Mouse (Mus musculus) layer of hippocampus, adult 9-10 months (tissue): Measurements from ENCODE around the gene Faim.

Experiments used
- DNase-seq: peaks from one replicate; pipeline ENCODE4 v3.0.0; 2022; ENCODE audit warnings: low spot score

The Faim gene

GRCm38 (mm10) chr9:98985800-98986475 lies at the start of gene Faim:
Gene Faim (plus strand): TSS chr9:98986373.
- peak; percentile 98 for DNase-seq

GRCm38 (mm10) chr9:98939290-98939689 lies 46.9 kb upstream of the Faim start:
- DNase-seq, result no peak

GRCm38 (mm10) chr9:98952171-98953050 lies 33.8 kb upstream of the Faim start:
- no peak for DNase-seq

- no peak for DNase-seq
Measured at GRCm38 (mm10) chr9:98953291-98953690, 32.9 kb upstream of the Faim start.

- no peak for DNase-seq
Measured at GRCm38 (mm10) chr9:98953830-98954229, 32.3 kb upstream of the Faim start.

- DNase-seq, result no peak
Measured at GRCm38 (mm10) chr9:98954391-98955102, 31.6 kb upstream of the Faim start.

GRCm38 (mm10) chr9:98955103-98955715 lies 31.0 kb upstream of the Faim start, which contains the start of gene Foxl2:
Gene Foxl2 (plus strand): TSS chr9:98955288.
- no peak for DNase-seq

- no peak for DNase-seq
Measured at GRCm38 (mm10) chr9:98955716-98956224, 30.4 kb upstream of the Faim start.

GRCm38 (mm10) chr9:98956591-98957381 lies 29.4 kb upstream of the Faim start:
- no peak for DNase-seq

- DNase-seq, result no peak
Measured at GRCm38 (mm10) chr9:98957751-98958351, 28.3 kb upstream of the Faim start.

GRCm38 (mm10) chr9:98958628-98959027 lies 27.5 kb upstream of the Faim start:
- DNase-seq, result no peak

GRCm38 (mm10) chr9:98959851-98960250 lies 26.3 kb upstream of the Faim start:
- DNase-seq, result no peak

GRCm38 (mm10) chr9:98960348-98960747 lies 25.8 kb upstream of the Faim start:
- no peak for DNase-seq

- DNase-seq, result no peak
Measured at GRCm38 (mm10) chr9:98961591-98962477, 24.3 kb upstream of the Faim start.

GRCm38 (mm10) chr9:98962478-98963142 lies 23.6 kb upstream of the Faim start:
- no peak for DNase-seq

- DNase-seq, result no peak
Measured at GRCm38 (mm10) chr9:98963661-98964060, 22.5 kb upstream of the Faim start.

GRCm38 (mm10) chr9:98965084-98965483 lies 21.1 kb upstream of the Faim start:
- DNase-seq, result no peak

- no peak for DNase-seq
Measured at GRCm38 (mm10) chr9:98973101-98973521, 13.1 kb upstream of the Faim start.

GRCm38 (mm10) chr9:98973561-98973960 lies 12.6 kb upstream of the Faim start:
- DNase-seq, result no peak
